Mouse (Mus musculus): ENCODE measurements around the gene Pip5k1b.

Gene Pip5k1b

GRCm38 (mm10) chr19:24476461-24476860, 79.2 kb downstream of the Pip5k1b start:
- DNase-seq (ENCODE audit: low spot score): peak; percentile 6

- no peak for DNase-seq (ENCODE audit: low spot score)
Measured at GRCm38 (mm10) chr19:24475281-24475680, 80.4 kb downstream of the Pip5k1b start.

- no peak for DNase-seq (ENCODE audit: low spot score)
Measured at GRCm38 (mm10) chr19:24472512-24472911, 83.2 kb downstream of the Pip5k1b start.

DNA sequence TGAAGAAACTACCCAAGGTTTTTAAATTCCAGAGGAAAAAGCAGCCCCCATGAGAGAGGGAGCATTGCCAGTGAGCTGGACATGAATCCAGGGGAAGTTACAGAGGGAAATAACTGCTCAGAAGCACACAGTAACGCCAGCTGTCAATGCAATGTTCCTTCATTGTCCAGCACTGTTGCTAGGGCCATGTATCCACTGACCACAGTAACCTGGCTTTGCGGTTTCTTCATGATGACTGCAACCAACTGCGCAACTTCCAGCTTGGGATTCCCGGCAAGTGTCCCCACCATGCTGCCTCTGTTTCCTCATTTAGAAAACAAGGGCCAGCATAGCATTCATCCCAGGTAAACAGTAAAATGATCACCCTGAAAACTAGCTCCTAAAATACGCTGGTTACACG, 84.1 kb downstream of the Pip5k1b start:
- no peak for DNase-seq (ENCODE audit: low spot score)

DNA sequence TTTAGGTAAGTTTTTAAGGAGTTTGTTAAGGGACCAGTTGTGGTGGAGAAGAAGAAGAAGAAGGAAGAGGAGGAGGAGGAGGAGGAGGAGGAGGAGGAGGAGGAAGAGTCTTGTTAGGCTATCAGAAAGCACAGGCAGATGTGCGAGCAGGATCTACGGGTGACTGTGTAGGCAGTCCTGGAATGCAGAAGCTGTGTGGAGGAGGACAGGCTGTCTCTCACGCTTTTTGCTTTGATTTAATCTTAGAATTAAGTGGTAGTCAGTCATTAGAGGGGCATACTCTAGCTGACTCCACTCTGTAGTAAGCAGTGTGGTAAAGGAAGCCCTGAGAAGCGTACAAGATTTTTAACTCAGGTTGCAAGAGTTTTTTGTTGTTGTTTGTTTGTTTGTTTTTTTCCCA, 86.5 kb downstream of the Pip5k1b start:
- no peak for DNase-seq (ENCODE audit: low spot score)

GRCm38 (mm10) chr19:24468616-24469015, 87.1 kb downstream of the Pip5k1b start:
- DNase-seq (ENCODE audit: low spot score): no peak

DNA sequence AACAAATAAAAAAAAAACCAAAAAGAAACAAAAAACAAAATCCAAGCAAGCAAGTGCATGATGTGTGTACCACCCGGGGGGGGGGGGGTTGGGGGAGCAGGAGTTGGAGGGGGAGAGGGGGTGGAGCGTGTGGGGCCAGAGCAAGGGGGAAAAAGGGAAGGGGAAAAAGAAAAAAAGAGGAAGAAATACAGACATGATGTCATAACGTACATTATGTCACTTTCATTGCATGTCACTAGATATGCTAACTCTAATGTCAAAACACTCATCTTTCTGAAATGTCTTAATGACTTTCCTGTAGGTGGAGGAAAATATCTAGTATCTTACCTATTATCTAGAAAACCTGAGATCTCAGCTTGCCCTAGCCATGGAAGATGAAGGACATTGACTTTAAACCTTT, 92.7 kb downstream of the Pip5k1b start:
- no peak for DNase-seq (ENCODE audit: low spot score)

DNA sequence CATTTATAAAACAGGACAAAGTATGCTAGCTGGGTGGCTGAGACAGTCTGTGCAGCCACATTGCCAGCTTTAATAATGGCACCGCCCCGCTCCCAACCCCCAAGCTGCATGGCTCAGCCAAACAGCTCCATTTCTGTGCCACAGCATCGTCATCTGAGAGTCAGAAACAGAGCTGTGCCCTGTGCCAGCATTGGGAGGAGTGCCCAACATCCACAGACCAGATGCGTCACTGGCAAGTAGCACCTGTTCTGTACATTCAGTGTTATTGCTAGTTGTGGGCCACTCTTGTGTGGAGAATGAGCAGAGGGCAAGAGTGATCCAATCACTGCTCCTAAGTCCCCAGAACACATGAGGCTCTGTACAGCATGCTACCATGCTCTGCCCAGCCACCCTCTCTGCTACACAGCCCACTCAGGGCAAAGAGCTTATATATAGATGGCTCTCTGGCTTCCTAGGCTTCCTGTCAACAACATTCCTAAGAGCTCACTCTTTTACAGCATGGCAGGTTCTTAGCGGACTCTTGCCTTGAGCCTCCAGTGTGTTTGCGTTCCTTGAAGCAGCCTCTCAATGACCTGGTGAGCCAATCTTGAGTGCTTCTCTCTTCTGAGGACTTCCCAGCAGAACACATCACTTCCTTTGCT, 99.0 kb downstream of the Pip5k1b start:
- DNase-seq (ENCODE audit: low spot score): no peak

DNA sequence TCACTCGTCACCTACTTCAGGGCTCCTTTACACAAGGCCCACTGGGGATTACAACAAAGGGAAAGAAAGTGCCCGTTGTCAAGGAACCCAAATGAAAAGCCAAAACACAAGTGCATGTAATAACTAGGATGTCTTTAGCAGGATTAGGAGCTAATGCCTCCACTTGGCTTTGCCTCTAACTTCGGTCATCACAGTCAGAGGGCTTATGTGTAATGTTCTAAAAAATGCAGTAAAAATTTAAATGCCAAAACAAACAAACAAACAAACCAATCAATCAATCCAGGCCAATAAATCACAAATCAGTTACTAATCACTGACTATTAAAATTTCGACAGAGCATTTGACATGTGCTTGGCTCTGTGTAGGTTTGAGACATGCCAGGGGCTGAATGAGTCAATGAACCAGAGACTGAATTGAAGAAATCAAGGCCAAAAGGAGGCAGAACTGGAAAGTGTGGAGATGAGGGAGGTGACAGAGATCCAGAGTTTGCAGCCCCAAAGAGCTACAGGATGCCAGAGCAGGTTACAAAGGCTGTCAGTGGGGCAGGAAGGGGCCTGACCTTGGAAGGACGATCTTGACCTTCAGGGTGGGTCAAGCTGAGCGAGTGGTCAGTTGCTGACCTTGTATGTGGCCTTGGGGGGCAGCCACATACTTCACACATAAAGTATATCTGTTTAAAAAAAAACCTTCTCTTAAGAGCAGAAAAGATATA, 100.3 kb downstream of the Pip5k1b start:
- no peak for DNase-seq (ENCODE audit: low spot score)

DNA sequence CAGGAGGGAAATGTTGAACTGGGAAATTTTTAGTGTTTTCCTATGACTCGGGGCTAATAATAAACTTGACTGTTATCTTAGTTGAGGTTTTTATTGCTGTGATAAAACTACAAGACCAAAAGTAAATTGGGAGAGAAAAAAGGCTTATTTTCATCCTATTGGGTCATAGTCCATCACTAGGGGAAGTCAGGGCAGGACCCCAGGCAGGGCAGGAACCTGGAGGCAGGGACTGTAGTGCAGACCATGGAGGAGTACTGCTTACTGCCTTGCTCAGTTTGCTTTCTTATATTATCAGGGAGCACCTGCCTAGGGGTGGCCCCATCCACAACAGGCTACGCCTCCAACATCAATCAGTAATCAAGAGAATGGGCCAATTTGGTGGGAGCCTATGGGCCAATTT, 101.2 kb downstream of the Pip5k1b start:
- no peak for DNase-seq (ENCODE audit: low spot score)

GRCm38 (mm10) chr19:24453379-24453778, 102.3 kb downstream of the Pip5k1b start:
- DNase-seq (ENCODE audit: low spot score): no peak

GRCm38 (mm10) chr19:24452441-24452898, 103.2 kb downstream of the Pip5k1b start:
- no peak for DNase-seq (ENCODE audit: low spot score)

DNA sequence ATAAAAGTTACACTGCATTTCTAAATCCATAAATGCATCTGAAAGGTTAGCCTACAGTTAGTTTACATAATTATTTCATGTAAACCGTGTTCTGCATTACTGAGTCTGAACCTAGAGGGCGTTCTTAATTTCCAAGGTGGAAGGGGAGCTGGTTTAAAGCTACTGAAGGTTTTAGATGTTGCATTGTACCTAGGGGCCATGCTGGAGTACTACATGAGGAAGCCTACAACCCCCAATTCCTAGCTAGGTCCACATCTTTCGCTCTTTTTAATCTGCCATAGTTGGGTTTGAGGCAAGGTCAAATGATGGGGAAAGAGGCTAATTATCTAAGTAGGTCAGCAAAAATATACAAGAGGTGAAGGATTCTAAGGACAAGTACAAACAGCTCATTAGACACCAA, 104.0 kb downstream of the Pip5k1b start:
- no peak for DNase-seq (ENCODE audit: low spot score)

DNA sequence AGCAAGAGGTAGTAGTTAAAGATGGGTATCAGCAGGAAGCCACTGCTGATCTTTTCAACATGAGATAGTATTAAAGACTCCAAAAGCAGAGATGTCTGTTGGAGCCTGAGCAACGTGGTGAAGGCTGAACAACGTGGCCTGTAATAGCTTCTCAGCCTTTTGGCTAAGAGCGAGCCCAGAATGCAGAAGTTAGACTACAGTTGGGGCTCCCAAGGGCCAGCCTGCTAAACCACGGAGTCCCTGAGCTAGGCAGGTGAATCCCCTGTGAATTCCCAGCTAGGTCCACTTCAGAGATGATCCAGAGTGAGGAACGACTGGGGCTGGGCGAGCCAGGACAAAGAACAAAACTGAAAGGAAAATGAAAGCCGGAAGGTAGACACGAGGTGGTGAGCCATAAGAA, 104.9 kb downstream of the Pip5k1b start:
- no peak for DNase-seq (ENCODE audit: low spot score)

GRCm38 (mm10) chr19:24444322-24444721, 111.3 kb downstream of the Pip5k1b start:
- no peak for DNase-seq (ENCODE audit: low spot score)

DNA sequence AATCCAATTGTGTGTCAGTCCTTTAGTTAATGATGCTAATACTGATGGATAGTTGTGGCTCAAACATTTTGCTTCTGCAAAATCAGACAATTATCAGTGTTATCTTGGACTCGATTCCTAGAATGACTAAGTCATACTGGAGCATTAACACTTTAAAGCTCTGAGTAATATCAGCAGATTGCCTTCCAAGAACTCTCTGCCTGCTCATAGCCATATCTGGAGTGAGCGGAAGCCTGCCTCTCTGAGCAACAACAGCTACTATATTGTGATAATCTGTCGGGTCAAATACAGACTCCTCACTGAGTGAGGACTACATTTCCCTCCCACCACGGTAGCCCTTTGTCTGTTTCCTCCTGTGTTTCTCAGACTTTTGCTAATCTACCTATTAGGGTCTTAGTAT, 116.0 kb downstream of the Pip5k1b start:
- no peak for DNase-seq (ENCODE audit: low spot score)

DNA sequence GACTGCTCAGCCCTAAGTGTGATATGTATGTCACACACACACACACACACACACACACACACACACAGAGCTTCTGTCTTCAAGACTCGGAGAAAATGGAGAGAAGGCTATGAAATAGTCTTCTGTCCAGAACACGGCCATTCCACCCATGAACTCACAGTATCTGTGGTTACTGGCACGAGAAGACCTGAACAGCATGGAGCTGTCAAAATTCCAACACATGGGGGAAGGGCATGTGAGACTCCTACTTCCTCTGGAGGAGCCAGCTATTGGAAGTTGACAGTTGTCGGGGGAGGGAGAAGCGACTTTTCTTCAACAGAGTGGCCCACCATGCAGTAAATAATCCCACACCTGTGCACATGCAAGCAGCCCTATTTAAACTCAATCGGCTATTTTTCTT, 121.4 kb downstream of the Pip5k1b start:
- DNase-seq (ENCODE audit: low spot score): no peak

- DNase-seq (ENCODE audit: low spot score): no peak
Measured at GRCm38 (mm10) chr19:24432447-24432846, 123.2 kb downstream of the Pip5k1b start.

DNA sequence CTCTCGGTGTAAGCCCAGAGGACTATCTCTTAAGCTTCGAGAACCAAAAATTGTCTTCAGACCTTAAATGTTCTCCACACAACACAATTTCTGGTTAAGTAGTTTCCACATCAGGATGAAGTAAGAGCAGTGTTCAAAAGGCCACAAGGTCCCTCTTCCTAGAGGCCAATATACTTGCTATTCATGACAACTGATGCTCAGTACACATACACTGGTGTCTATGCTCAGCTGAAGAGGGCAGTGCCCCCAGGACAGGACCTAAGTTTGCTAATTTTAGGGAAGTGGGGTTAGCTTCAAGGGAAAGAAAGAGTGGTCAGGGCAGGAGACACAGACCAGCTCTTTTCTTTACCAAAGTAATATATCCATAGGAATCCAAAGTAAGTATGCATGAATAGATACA, 124.3 kb downstream of the Pip5k1b start:
- DNase-seq (ENCODE audit: low spot score): no peak

- no peak for DNase-seq (ENCODE audit: low spot score)
Measured at GRCm38 (mm10) chr19:24428011-24428410, 127.7 kb downstream of the Pip5k1b start.

- no peak for DNase-seq (ENCODE audit: low spot score)
Measured at GRCm38 (mm10) chr19:24427258-24427657, 128.4 kb downstream of the Pip5k1b start.

DNA sequence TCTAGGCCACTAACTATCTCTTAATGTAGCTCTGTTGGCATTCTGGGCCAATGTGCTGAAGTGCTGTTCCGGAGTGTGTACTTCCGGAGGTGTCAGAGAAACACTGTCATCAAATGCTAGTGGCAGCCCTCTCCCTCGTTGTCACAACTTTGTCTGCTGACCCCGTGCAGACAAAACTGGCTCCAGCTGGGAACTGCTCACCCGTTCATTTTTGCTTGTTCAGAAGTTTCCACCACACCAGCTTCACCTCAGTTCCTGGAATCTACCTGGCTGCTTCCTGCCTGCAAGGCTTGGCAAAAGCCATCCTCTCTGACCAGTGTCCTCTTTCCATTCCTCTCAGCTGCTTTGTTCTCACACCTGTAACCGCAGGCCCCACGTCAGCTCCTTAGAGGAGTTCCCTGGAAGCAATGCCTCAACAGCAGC, 128.9 kb downstream of the Pip5k1b start:
- no peak for DNase-seq (ENCODE audit: low spot score)

DNA sequence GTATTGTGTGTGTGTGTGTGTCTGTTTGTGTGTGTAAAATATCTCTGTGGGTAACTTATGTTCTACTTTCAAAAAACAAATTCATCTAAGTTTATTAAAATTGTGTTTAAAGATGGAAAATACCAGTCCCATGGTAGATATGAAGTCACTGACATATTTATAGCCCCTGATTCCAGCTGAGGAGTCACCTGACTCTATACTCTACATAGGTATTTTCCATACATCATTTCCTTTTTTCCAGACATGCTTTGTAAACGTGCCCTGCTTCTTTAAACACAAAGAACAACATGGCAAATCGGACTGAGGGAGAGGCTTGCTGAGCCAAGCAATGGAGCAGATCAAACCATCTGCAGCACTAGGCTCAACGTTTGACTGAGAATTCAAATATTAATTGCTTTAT, 137.6 kb downstream of the Pip5k1b start:
- DNase-seq (ENCODE audit: low spot score): no peak

DNA sequence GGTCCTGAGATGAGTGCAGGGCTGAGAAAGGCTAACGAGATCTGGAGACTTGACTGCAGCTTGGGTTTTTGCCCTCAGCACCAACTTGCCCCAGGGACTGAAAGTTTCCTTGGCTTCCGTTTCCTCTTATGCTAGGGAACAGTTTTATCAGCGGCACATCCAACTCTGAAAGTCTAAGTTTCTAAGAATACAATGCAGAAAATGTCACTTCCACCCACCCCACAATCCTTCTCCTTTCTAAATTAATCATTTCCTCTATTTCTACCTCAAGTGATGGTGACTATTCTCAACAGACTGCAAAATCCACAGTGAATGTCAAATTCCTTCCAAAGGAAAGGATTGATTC, 138.0 kb downstream of the Pip5k1b start:
- no peak for DNase-seq (ENCODE audit: low spot score)

Measured in MN1 (cell line).